Mouse (Mus musculus) heart, postnatal 0 days (tissue): Measurements from ENCODE around the gene Hist2h2aa2. TPM values are rescaled to one million over a fixed set of nuclear protein-coding genes. Genes with fewer than 3 reads are reported as not detected.

Experiments
- ATAC-seq: fragments of 200-750 bp; cut with Nextera tagmentation; 2 replicates; pipeline ENCODE4 v1.8.0; 2017; ENCODE audit warnings: low read depth, moderate number of reproducible peaks, moderate library complexity; ENCODE audit not compliant: insufficient read depth
- DNase-seq: peaks from one replicate; pipeline ENCODE4 v3.0.0-alpha.2; 2016; ENCODE audit warnings: low spot score
- H3K27ac ChIP-seq: fragments of 300-500 bp; sonication (generic); 2 replicates; pipeline ENCODE4 v1.5.1; 2014; ENCODE audit warnings: low read depth, mild to moderate bottlenecking
- H3K27me3 ChIP-seq: fragments of 300-500 bp; sonication (generic); 2 replicates; pipeline ENCODE4 v1.6.1; 2014; ENCODE audit warnings: low read length, mixed read lengths; ENCODE audit not compliant: control insufficient read depth, insufficient read depth
- H3K36me3 ChIP-seq: fragments of 300-500 bp; sonication (generic); replicated peaks from 2 replicates; pipeline ENCODE4 v1.6.1; 2014; ENCODE audit warnings: low read length, mixed read lengths; ENCODE audit not compliant: control insufficient read depth, insufficient read depth
- H3K4me1 ChIP-seq: fragments of 300-500 bp; sonication (generic); 2 replicates; pipeline ENCODE4 v1.6.1; 2014; ENCODE audit warnings: antibody characterized with exemption; ENCODE audit not compliant: control insufficient read depth, insufficient read depth
- H3K4me2 ChIP-seq: fragments of 300-500 bp; sonication (generic); 2 replicates; pipeline ENCODE4 v1.6.1; 2014; ENCODE audit warnings: low read depth, mild to moderate bottlenecking, low read length, moderate library complexity
- H3K4me3 ChIP-seq: fragments of 300-500 bp; sonication (generic); 2 replicates; pipeline ENCODE4 v1.5.1; 2014; ENCODE audit warnings: low read depth, low read length
- H3K9ac ChIP-seq: fragments of 300-500 bp; sonication (generic); replicated peaks from 2 replicates; pipeline ENCODE4 v1.6.1; 2014; ENCODE audit warnings: low read depth, low read length, mixed read lengths
- H3K9me3 ChIP-seq: fragments of 300-500 bp; sonication (generic); replicated peaks from 2 replicates; pipeline ENCODE4 v1.6.1; 2016; ENCODE audit warnings: low read length; ENCODE audit not compliant: control insufficient read depth
- CTCF ChIP-seq: IDR thresholded peaks from 2 replicates; pipeline ENCODE4 v1.5.1; 2016; ENCODE audit warnings: antibody characterized with exemption, control low read depth, low read depth
- EP300 ChIP-seq: IDR thresholded peaks from 2 replicates; pipeline ENCODE4 v1.6.1; 2016; ENCODE audit warnings: antibody characterized with exemption, low read depth
- WGBS: fragments of 180-500 bp; shearing (Covaris S2); extraction: QIAGEN DNeasy Blood & Tissue Kit; methylation state at CpG from one replicate; pipeline ENCODE4 v1.1.7; 2014; 5-methylcytosine and 5-hydroxymethylcytosine counted together
- polyA plus RNA-seq: library from polyadenylated mRNA; unstranded; fragments of >200 nt; fragmentation: Nextera tagmentation; extraction: Ambion mirVana; gene quantifications from 2 replicates; pipeline ENCODE4 v1.2.1, GENCODE M21; 2015
- total RNA-seq: library from RNA; depleted of rRNA; stranded (reverse); fragments of >200 nt; gene quantifications from 2 replicates; pipeline ENCODE4 v1.2.3, GENCODE M21; 2014; ENCODE audit warnings: low replicate concordance

The Hist2h2aa2 gene
- total and polyA plus RNA-seq, 2 experiments from 2014 or later = 101 to 1,879 TPM

DNA sequence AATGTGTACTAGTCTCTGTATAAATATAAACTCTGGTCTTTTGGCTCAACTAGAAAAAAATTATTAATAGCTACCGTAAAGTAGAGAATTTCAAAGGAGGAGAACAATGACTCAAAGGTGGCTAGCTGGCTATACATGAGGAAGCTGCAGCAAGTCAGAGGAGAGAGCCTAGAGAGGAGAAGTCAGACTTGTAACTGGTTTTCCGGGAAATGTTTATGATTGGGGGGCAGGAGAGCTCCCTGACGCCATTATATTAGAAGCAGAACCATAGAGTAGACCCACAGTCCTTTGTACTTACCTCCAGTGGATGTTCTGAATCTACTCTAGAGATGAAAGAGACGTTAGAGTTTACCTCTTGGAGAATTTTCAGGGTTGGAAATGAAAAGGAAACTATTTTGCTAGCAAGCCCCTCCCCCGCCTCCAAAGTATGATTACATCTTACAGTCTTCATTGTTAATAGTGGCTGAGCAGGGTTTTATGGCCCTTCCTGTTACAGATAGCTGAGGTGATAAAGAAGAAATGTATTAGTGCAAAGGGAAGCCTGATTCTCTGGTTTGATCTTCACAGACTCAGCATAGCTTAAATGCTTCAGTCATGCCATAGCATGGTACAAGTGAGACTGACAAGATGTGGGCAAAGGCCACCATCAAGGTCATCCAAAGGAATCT, 16.0 kb upstream of the Hist2h2aa2 start:
- H3K9ac ChIP-seq = no peak overlapping the region
- no peak for DNase-seq
- no peaks in the 10 kb centered on the region for H3K27me3 ChIP-seq
- no peak for ATAC-seq
- H3K4me1 ChIP-seq = 0 out of 2 replicates have a peak, but pooled peaks cover 7% of the 10 kb centered on the region
- 64% methylated on average over 5 of the region's 5 CpGs for WGBS
- H3K4me2 ChIP-seq = no peak overlapping the region
- peak overlapping the region; percentile 16; the same call in 1 of the 2 replicates for H3K27ac ChIP-seq
- no peaks in the 10 kb centered on the region for H3K9me3 ChIP-seq
- TF ChIP-seq EP300 (no peak), CTCF (no peak)
- no peaks in the 10 kb centered on the region for H3K36me3 ChIP-seq
- no peak overlapping the region for H3K4me3 ChIP-seq

DNA sequence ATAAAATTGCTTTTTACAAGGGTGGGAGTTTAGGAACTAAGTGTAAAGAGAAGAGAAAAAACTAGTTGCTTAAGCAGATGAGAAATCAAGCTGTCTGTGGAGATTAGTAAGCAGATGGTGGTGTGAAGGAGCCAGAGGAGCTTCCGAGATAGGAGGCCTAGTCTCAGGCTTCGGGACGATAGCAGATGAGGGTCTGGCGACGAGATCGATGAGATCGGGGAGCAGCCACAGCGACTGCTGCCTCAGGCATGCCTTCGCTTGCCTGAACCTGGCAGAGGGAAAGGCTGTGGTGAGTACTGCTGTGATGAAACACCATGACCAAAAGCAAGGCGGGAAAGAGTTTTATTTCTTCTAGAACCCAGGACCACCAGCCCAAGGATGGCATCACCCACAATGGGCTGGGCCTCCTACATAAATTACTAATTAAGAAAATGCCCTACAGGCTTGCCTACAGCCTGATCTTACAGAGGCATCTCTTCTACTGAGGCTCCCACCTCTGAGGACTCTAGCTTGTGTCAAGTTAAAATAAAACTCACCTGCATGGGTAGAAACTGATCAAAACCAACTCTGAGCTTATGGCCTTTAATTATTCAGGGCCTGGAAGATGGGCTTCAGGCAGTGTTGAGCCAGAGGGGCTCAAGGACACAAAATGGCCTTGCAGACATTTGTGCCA, 14.7 kb upstream of the Hist2h2aa2 start:
- H3K4me1 ChIP-seq = 0 out of 2 replicates have a peak, but pooled peaks cover 12% of the 10 kb centered on the region
- no peaks in the 10 kb centered on the region for H3K36me3 ChIP-seq
- ATAC-seq = no peak
- H3K27me3 ChIP-seq = no peaks in the 10 kb centered on the region
- no peak overlapping the region for H3K4me3 ChIP-seq
- WGBS = 34% methylated on average over 10 of the region's 10 CpGs
- no peak overlapping the region for H3K9ac ChIP-seq
- no peak for TF ChIP-seq CTCF
- no peak for TF ChIP-seq EP300
- no peak for DNase-seq
- no peak overlapping the region for H3K27ac ChIP-seq
- no peaks in the 10 kb centered on the region for H3K9me3 ChIP-seq
- H3K4me2 ChIP-seq = no peak overlapping the region

DNA sequence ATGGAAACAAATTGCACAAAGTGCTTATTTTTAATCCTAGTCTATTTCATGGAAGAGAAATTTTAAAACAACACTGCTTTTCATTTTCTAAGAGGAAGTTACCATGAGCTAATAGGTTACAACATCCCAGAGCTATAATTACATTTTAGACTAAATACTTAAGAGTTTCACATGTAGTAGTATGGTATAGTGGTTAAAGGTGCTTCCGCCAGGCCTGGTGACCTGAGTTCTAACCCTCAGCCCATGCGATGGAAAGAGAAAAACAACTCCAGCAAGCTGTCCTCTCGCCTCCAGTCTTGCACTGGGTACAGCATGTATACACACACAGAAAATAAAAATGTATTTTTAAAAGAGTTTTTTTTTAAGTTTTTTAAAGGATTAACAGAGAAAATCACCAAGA, 11.7 kb upstream of the Hist2h2aa2 start:
- Histone ChIP-seq H3K4me3 (no peak overlapping the region), H3K27me3 (no peaks in the 10 kb centered on the region), H3K9ac (no peak overlapping the region), H3K27ac (no peak overlapping the region), H3K4me1 (peaks cover 31% of the 10 kb centered on the region; the same call in 1 of the 2 replicates), H3K9me3 (no peaks in the 10 kb centered on the region), H3K36me3 (no peaks in the 10 kb centered on the region), H3K4me2 (no peak overlapping the region)
- ATAC-seq (no peak), DNase-seq (no peak)
- no peak for TF ChIP-seq EP300
- TF ChIP-seq CTCF = no peak
- 92% methylated on average over 3 of the region's 3 CpGs for WGBS

DNA sequence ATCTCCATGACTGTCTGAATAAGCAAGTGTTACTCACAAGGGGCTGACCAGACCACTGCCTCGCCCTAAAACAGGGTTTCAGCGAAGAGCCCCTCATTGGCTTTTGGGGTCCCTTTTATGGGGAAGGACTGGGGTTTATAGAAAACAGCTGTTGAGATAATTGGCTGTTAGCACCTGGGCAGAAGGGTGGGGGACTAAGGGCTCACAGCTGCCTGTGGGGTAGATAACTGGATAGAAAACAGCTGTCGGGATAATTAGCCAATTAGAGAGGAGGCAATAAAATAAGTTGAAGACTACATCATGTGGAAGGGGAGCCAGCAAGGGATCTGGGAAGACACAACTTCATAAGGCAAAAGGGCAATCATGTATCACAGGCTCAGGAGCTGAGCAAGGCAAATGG, 10.8 kb upstream of the Hist2h2aa2 start:
- Histone ChIP-seq H3K36me3 (no peaks in the 10 kb centered on the region), H3K9me3 (no peaks in the 10 kb centered on the region), H3K4me1 (peaks cover 25% of the 10 kb centered on the region; the same call in 1 of the 2 replicates), H3K27me3 (no peaks in the 10 kb centered on the region), H3K4me2 (no peak overlapping the region), H3K9ac (no peak overlapping the region), H3K27ac (no peak overlapping the region), H3K4me3 (no peak overlapping the region)
- TF ChIP-seq CTCF = no peak
- 75% methylated on average over 3 of the region's 3 CpGs for WGBS
- ATAC-seq (no peak), DNase-seq (no peak)

DNA sequence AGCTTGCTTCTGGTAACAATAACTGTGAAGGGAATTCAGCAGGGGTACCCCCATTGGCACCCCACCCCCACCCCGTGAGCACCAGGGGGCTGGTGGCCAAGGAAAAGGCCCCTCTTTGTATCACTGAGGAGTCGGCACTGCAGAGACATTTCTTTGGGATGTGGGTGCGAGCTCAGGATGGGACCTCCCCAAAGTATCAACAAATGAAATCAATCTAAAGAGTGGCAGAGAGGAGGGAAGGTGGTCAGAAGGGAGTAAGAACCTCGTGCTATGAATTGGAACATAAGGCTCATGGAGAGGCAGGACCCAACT, 8.9 kb upstream of the Hist2h2aa2 start:
- Histone ChIP-seq H3K9ac (no peak overlapping the region), H3K36me3 (no peaks in the 10 kb centered on the region), H3K27me3 (no peaks in the 10 kb centered on the region), H3K4me3 (no peak overlapping the region; the same call in 1 of the 2 replicates), H3K4me1 (peaks cover 32% of the 10 kb centered on the region), H3K4me2 (peak overlapping the region; percentile 59; the same call in 1 of the 2 replicates), H3K9me3 (no peaks in the 10 kb centered on the region), H3K27ac (peak overlapping the region; percentile 22; the same call in 1 of the 2 replicates)
- no peak for DNase-seq
- no peak for ATAC-seq
- TF ChIP-seq CTCF = no peak
- no peak for TF ChIP-seq EP300
- 51% methylated on average over 4 of the region's 4 CpGs for WGBS
